Mouse (Mus musculus) lung, adult 2 months (tissue): Measurements from ENCODE around the gene Ccnb2. TPM values are rescaled to one million over a fixed set of nuclear protein-coding genes. Genes with fewer than 3 reads are reported as not detected.

Experiments
- DNase-seq: peaks from one replicate; pipeline ENCODE4 v3.0.0; 2022
- H3K4me1 ChIP-seq: fragments of 200-500 bp; 2 replicates; pipeline ENCODE4 v1.6.1; 2011; ENCODE audit warnings: low read length; ENCODE audit not compliant: control insufficient read depth, insufficient read depth
- H3K4me3 ChIP-seq: fragments of 200-500 bp; replicated peaks from 2 replicates; pipeline ENCODE3; 2011; ENCODE audit warnings: low read depth, mild to moderate bottlenecking, control low read depth, low read length; ENCODE audit errors: extremely low read depth
- CTCF ChIP-seq: fragments of 200-500 bp; IDR thresholded peaks from 2 replicates; pipeline ENCODE4 v1.5.1; 2011; ENCODE audit warnings: mild to moderate bottlenecking, low read length, control low read depth; ENCODE audit not compliant: insufficient read depth
- POLR2A ChIP-seq: fragments of 200-500 bp; IDR thresholded peaks from 2 replicates; pipeline ENCODE4 v1.6.1; 2011; ENCODE audit warnings: low read depth, mild to moderate bottlenecking, control low read depth, low read length, borderline replicate concordance; ENCODE audit errors: extremely low read depth
- WGBS: fragments of 180-500 bp; shearing (Covaris S2); methylation state at CpG from one replicate; pipeline ENCODE4 v1.1.7; 2018; 5-methylcytosine and 5-hydroxymethylcytosine counted together
- polyA plus RNA-seq: library from polyadenylated mRNA; depleted of rRNA; stranded (reverse); fragments of >200 nt; gene quantifications from 2 replicates; pipeline ENCODE4 v1.2.3, GENCODE M21; 2012

Ccnb2 gene
- polyA plus RNA-seq, 1 experiment: 2.1 TPM

GRCm38 (mm10) chr9:70387410-70388119 is 33.8 kb downstream of the Ccnb2 start:
- H3K4me1 ChIP-seq: no peaks in the 10 kb centered on the region
- WGBS: 79% methylated on average over 4 of the region's 4 CpGs
- no peak for DNase-seq
- H3K4me3 ChIP-seq: no peak overlapping the region
- no peak for TF ChIP-seq CTCF
- TF ChIP-seq POLR2A: no peak

- DNase-seq: no peak
- Histone ChIP-seq H3K4me3 (no peak overlapping the region), H3K4me1 (no peaks in the 10 kb centered on the region)
- TF ChIP-seq POLR2A: no peak
- WGBS: 71% methylated on average over 18 of the region's 18 CpGs
Measured at GRCm38 (mm10) chr9:70384958-70385728, 36.2 kb downstream of the Ccnb2 start.

GRCm38 (mm10) chr9:70384494-70384893 is 36.9 kb downstream of the Ccnb2 start:
- Histone ChIP-seq H3K4me1 (no peaks in the 10 kb centered on the region), H3K4me3 (no peak overlapping the region)
- 95% methylated on average over 4 of the region's 4 CpGs for WGBS
- no peak for DNase-seq
- TF ChIP-seq CTCF (no peak), POLR2A (no peak)

- no peak for DNase-seq
- 82% methylated on average over 10 of the region's 10 CpGs for WGBS
- Histone ChIP-seq H3K4me3 (no peak overlapping the region), H3K4me1 (no peaks in the 10 kb centered on the region)
- TF ChIP-seq CTCF (no peak), POLR2A (no peak)
Measured at GRCm38 (mm10) chr9:70383750-70384149, 37.6 kb downstream of the Ccnb2 start.

GRCm38 (mm10) chr9:70382091-70382490 is 39.3 kb downstream of the Ccnb2 start:
- Histone ChIP-seq H3K4me1 (no peaks in the 10 kb centered on the region), H3K4me3 (no peak overlapping the region)
- WGBS: 67% methylated on average over 12 of the region's 12 CpGs
- DNase-seq: no peak
- TF ChIP-seq CTCF: no peak
- TF ChIP-seq POLR2A: no peak

- 89% methylated on average over 7 of the region's 7 CpGs for WGBS
- DNase-seq: no peak
- H3K4me3 ChIP-seq: no peak overlapping the region
- TF ChIP-seq POLR2A: no peak
- TF ChIP-seq CTCF: no peak
- H3K4me1 ChIP-seq: no peaks in the 10 kb centered on the region
Measured at GRCm38 (mm10) chr9:70379502-70380467, 41.6 kb downstream of the Ccnb2 start.

- Histone ChIP-seq H3K4me3 (no peak overlapping the region), H3K4me1 (no peaks in the 10 kb centered on the region)
- WGBS: 79% methylated on average over 5 of the region's 5 CpGs
- no peak for TF ChIP-seq POLR2A
- no peak for TF ChIP-seq CTCF
- DNase-seq: no peak
Measured at GRCm38 (mm10) chr9:70371638-70372037, 49.7 kb downstream of the Ccnb2 start.

DNA sequence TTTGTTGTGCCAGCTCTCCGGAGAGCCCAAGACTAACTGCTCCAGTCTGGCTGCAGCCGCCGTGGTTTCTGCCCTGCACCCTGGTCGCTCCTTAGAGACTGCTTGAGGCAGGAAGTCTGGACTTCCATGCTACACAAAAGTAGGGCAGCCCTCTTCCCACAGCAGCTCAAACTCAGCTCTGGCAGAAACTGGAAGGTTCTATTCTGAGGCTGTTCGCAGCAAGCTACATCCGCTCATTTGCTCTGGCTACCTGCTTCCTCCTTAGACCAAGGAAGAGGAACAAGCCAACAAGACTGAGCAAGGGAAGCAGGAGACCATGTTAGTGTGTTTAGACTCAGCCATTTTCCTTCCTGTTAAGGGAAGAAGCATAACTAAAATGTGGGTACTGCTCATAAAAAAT is 54.4 kb downstream of the Ccnb2 start:
- DNase-seq: no peak
- no peaks in the 10 kb centered on the region for H3K4me1 ChIP-seq
- no peak for TF ChIP-seq POLR2A
- no peak for TF ChIP-seq CTCF
- 68% methylated on average over 6 of the region's 6 CpGs for WGBS
- no peak overlapping the region for H3K4me3 ChIP-seq

DNA sequence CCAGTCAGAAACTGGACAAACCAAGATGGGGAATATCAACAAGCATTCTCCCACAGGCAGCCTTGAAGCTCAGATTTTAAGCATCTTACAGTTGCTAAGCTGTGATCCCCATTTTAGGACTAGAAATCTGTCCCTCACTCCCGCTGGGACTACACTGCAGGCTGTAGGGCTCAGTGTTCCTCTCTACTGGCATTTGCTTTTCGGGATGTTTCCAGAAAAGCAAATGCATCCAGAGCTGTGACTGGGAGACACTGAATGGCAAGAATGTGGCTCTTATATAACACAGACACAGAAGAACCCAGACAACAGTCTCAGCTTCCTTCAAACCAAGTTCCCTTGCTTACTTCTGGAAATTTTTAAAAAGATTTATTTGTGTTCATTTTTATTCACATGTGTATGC is 55.4 kb downstream of the Ccnb2 start:
- TF ChIP-seq CTCF: no peak
- TF ChIP-seq POLR2A: no peak
- H3K4me1 ChIP-seq: no peaks in the 10 kb centered on the region
- no peak overlapping the region for H3K4me3 ChIP-seq
- 88% methylated on average over 2 of the region's 2 CpGs for WGBS
- no peak for DNase-seq
